Mouse (Mus musculus) CD4-positive, CD25-positive, alpha-beta regulatory T cell, adult 2 months (primary cell): ENCODE measurements around the gene Inha.
A peak's percentile ranks its signal among the peaks of the same experiment; 100 is the strongest.

Source experiments
- DNase-seq: peaks from one replicate; pipeline ENCODE4 v3.0.0-alpha.2; 2012; ENCODE audit warnings: low read depth, low spot score

The Inha gene

DNA sequence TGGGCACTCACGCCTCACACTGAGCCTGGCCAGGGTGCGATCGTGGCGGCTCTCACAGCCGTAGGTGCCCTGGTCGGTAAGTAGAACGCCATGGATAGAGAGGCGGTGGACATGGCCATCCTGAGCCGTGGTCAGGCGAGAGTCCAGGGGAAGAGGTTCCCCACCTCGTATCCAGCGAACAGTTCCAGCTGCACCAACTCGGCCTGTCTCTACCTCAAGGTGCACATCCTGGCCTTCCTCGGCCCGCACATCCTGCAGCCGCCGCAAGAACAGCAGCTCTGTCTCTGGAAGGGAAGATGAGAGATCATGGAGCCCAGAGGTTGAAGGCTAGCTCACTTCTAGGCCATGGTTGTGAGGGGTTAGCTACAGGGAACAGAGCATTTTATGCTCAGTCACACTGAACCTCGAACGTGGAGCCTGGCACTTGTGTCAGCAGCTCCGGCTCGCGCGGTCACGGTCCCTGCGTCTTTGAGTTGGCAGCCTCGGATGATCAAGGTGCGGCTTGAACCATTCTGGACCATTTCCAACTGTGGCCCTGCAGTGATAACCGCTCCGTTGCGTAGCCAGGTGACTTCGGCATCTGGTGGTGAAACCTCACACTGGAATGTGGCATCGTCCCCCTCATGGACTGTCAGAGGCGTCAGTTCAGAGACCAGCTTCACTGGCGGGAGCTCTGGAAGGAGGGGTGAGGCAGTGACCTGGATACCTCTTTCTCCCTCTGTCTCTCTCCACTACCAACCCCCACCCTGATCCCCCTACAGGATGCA is 15.9 kb upstream of the Inha start:
- no peak for DNase-seq

DNA sequence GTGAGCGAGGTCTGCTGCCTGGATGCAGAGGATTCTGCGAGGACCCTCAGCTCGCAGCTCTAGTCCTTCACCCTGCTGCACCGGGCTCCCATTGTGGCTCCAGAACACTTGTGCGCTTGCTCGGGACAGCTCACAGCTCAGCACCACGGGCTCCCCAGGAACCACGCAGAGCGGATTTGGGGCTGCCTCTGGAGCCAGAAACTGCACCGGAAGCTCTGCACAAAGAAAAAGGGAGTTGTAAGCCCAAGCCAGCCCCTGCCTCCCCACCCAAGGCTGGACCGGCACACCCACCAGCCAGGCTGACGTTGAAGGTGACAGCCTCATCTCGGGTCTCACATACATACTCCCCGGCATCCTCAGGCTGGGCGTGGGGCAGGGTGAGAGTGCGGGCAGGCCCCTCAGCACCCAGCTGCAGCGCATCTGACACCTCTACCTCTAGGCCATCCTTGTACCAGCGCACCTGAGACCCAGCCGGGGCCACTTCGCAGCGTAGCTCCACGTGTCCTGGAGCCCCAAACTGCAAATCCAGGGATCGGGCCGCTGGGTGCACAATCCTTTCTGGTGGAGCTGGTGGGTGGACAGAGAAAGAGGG is 14.2 kb upstream of the Inha start:
- DNase-seq = no peak

DNA sequence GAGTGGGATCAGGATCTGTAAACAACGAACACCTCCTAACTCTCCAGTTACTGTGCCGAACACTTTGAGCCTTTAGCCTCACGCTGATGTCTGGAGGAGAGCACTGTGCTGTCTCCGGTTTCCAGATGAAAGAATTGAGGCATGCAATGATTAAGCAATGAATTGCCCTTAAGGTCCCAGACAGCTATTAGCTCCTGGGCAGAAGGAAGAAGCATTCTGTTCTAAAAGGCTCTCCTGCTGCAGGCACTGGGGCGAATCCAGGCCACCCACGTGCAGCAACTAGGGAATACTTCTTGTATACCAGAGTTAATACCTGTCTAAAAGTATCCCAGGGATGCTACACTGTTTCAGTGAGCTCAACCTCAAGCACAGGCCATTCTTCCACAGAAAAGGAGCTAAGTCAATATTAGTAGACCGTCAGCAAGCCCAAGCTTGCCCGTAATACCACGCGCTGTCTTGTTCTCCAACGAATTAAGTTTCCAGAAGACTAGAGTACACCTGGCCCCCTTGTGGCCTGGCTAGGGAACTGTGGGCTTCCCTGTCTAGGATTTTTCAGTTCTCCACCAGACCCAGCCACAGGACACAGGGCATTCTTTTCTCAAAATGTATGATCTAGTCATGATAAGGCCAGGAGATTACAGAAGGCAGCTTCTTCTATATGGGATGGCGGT is 11.9 kb upstream of the Inha start:
- peak; percentile 39 for DNase-seq

DNA sequence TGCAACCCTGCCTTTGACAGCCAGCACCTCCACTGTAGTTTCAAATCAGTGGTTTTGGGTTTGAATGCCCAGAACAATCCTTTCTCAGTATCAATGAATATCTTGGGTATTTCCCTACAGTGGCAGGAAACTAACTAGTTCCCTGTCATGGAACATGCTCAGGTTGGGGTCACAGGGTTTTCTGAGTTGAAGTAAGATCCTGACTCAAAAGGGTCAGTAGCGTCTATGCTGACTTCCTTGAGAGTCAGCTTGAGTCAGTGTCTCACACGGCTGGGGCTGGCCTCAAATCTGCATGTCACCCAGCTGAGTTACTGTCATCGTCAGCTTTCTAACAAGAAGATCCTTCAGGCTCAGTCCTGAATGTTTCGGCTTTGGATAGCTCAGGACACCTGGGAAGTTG is 8.0 kb upstream of the Inha start:
- DNase-seq = no peak

- DNase-seq = no peak
Observed at GRCm38 (mm10) chr1:75499441-75499840, 7.4 kb upstream of the Inha start.

GRCm38 (mm10) chr1:75501905-75502304 is 5.0 kb upstream of the Inha start:
- DNase-seq = no peak

DNA sequence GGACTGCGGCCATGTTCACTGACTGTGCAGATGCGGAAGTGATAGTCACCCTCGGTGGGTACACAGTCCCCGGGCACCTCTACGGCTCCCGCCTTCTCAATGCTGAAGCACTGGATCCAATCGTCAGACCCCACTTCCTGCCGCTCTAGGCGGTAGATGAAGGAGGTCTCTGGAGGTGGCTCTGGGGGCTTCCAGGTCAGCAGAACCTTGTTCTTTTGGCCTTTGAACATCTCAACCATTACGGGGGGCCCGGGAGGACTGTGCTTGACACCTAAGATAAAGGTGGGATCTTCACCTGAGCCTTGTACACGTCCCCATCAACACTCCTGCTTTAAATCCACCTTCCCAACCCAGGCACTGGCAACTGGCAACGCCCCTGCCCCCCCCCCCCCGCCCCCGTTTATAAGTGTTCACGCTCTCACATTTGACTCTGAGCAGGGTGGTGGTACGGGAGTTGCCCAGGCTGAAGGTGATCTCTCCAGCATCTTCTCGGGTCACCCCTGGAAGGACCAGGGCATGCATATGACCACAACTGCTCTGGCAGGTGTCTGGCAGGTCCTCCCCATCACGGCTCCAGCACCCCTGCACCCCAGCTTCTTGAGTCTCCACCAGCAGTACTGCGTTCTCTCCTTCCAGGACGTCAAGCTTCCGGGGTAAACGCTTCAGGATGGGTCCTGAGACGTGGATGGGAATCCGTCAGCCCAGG is 3.8 kb upstream of the Inha start:
- DNase-seq = no peak

GRCm38 (mm10) chr1:75503651-75503980 is 3.3 kb upstream of the Inha start:
- no peak for DNase-seq

GRCm38 (mm10) chr1:75504256-75505045 is 2.4 kb upstream of the Inha start:
- no peak for DNase-seq

GRCm38 (mm10) chr1:75505159-75505955 is 1.5 kb upstream of the Inha start:
- DNase-seq = no peak

DNA sequence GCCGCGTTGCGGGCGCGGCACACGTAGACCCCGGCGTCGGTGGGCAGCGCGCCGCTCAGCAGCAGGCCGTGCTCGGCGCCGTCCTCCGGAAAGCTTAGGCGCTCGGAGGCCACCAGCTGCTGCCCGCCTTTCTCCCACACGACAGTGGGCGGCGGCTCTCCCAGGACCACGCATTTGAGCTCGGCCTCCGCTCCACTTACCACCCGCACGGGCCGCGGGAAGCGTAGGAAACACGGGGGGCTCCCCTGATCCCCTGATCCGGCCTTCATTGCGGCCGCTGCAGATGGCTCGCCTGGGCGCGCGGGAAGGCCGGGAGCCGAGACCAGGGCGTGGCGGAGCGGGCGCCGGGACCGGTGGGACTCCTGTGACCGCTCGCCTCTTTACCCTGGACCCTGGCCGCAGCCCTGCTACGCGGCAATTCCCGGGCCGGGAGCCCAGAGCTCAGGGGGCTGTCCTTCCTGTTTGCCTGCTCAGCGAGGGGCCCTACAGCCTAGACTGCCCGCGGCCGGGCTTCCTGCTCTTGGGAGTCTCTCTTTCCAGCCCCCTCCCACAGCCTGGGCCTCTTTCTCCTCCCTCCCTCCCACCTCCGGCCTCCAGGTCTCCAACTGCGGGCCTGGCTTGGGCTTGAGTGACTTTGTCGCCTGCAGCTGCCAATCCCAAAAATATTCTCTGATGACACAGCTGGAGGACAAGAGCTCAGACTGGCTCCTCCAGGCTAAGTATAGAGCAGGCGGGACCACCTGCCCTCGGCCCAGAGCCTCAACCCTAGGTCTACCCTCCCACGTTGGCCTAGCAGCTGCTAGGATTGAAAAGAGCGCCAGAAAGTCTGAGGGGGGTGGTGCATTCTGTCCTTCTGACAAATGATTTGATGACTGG is 683 bp upstream of the Inha start, which contains the start of gene Obsl1:
TSS of gene Obsl1 (minus strand) at position 497 of the 876 bp plus-strand sequence.
- DNase-seq = no peak

GRCm38 (mm10) chr1:75509586-75509985 is 2.7 kb downstream of the Inha start:
- no peak for DNase-seq

- no peak for DNase-seq
Observed at GRCm38 (mm10) chr1:75510154-75510553, 3.3 kb downstream of the Inha start.

DNA sequence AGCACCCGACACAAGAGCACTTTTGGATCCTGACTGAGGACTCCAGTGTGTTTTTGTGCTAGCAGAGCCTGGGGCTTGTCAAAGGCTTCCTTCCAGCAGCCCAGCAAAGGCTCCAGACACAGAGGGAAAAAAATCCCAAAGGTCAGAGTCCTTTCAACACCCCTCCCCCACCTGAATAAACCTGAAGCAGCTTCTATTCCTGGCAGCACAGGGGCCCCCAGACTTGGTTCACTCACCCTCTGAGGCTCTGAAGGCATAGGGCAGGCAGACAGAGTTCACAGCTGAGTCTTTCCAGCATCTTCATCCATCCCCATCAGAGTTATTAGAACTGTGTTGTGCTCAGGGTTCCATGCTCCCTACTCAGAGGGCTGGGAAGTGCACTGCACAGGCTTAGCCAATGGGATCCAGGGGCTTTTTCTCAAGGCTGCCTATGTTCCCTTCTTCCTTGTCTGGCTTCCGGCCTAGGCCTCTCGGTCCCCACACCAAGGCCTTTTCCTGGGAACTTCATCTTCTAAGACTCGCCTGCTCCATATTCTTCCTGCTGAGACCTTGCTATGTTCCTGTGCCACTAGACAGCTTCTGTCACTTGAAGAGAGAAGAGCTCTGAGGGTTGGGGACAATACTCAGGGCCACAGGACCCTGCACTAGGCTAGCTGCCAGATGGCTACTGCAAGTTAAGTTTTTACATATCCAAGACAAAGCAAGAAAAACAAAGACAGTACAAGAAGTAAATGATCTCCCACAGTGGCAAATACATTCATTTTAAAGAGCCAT is 4.7 kb downstream of the Inha start:
- no peak for DNase-seq

- no peak for DNase-seq
Observed at GRCm38 (mm10) chr1:75512550-75512949, 5.7 kb downstream of the Inha start.

- no peak for DNase-seq
Observed at GRCm38 (mm10) chr1:75516703-75517380, 10.0 kb downstream of the Inha start.

GRCm38 (mm10) chr1:75517984-75518383 is 11.1 kb downstream of the Inha start:
- DNase-seq = no peak

- no peak for DNase-seq
Observed at GRCm38 (mm10) chr1:75518427-75518826, 11.6 kb downstream of the Inha start.
